Mouse (Mus musculus) ES-CJ7 (cell line): ENCODE measurements at regions not wholly inside any gene's neighbourhood (a gene's known extent, or its start where the extent isn't known, plus 50 kb on each side); places are given as distances from the start of the nearest gene placed in this dataset.

Experiments
- DNase-seq: peaks from one replicate; pipeline ENCODE4 v3.0.0; 2011; ENCODE audit warnings: low read depth, low spot score

- no peak for DNase-seq
Measured at GRCm38 (mm10) chr6:147315207-147315606, 51.2 kb upstream of the Pthlh start.
